Mouse (Mus musculus) stomach, embryonic 14.5 days (tissue): ENCODE measurements around the gene Gm6096. TPM values are rescaled to one million over a fixed set of nuclear protein-coding genes. Genes with fewer than 3 reads are reported as not detected.

Source experiments
- ATAC-seq: fragments of 200-750 bp; cut with Nextera tagmentation; 2 replicates; pipeline ENCODE4 v1.8.0; 2017; ENCODE audit warnings: low read depth, moderate TSS enrichment; ENCODE audit not compliant: insufficient number of reproducible peaks, insufficient read depth, low FRiP score
- H3K27ac ChIP-seq: fragments of 300-500 bp; sonication (generic); 2 replicates; pipeline ENCODE4 v1.5.1; 2014; ENCODE audit warnings: mild to moderate bottlenecking, low read length, moderate library complexity, mixed read lengths
- H3K27me3 ChIP-seq: fragments of 300-500 bp; sonication (generic); 2 replicates; pipeline ENCODE4 v1.6.1; 2014; ENCODE audit warnings: low read length, control low read depth, mixed read lengths; ENCODE audit not compliant: control insufficient read depth, insufficient read depth
- H3K36me3 ChIP-seq: fragments of 300-500 bp; sonication (generic); 2 replicates; pipeline ENCODE4 v1.6.1; 2014; ENCODE audit warnings: mild to moderate bottlenecking, control low read depth, low read length, moderate library complexity, mixed read lengths; ENCODE audit not compliant: control insufficient read depth, insufficient read depth
- H3K4me1 ChIP-seq: fragments of 300-500 bp; sonication (generic); 2 replicates; pipeline ENCODE4 v1.6.1; 2014; ENCODE audit warnings: low read length, control low read depth, mixed read lengths; ENCODE audit not compliant: control insufficient read depth, insufficient read depth
- H3K4me2 ChIP-seq: fragments of 300-500 bp; sonication (generic); replicated peaks from 2 replicates; pipeline ENCODE4 v1.6.1; 2014; ENCODE audit warnings: low read depth, low read length, control low read depth
- H3K4me3 ChIP-seq: fragments of 300-500 bp; sonication (generic); 2 replicates; pipeline ENCODE4 v1.5.1; 2014; ENCODE audit warnings: low read depth, low read length, control low read depth
- H3K9ac ChIP-seq: fragments of 300-500 bp; sonication (generic); replicated peaks from 2 replicates; pipeline ENCODE4 v1.6.1; 2014; ENCODE audit warnings: low read depth, mild to moderate bottlenecking, control low read depth, low read length, moderate library complexity, mixed read lengths
- H3K9me3 ChIP-seq: fragments of 300-500 bp; sonication (generic); 2 replicates; pipeline ENCODE4 v1.6.1; 2016; ENCODE audit warnings: low read depth, low read length, control low read depth; ENCODE audit not compliant: control insufficient read depth
- WGBS: fragments of 180-500 bp; shearing (Covaris S2); extraction: QIAGEN DNeasy Blood & Tissue Kit; methylation state at CpG from one replicate; pipeline ENCODE4 v1.1.7; 2014; 5-methylcytosine and 5-hydroxymethylcytosine counted together
- polyA plus RNA-seq: library from polyadenylated mRNA; unstranded; fragments of >200 nt; fragmentation: Nextera tagmentation; extraction: Ambion mirVana; gene quantifications from 2 replicates; pipeline ENCODE4 v1.2.1, GENCODE M21; 2014

Gene Gm6096
- polyA plus RNA-seq, 1 experiment from 2014 or later = 0.80 TPM

GRCm38 (mm10) chr7:34246870-34247499, 3.9 kb upstream of the Gm6096 start:
- H3K4me3 ChIP-seq = no peak overlapping the region
- H3K4me1 ChIP-seq = no peaks in the 10 kb centered on the region
- no peaks in the 10 kb centered on the region for H3K27me3 ChIP-seq
- H3K9me3 ChIP-seq = no peaks in the 10 kb centered on the region
- peaks cover 54% of the 10 kb centered on the region for H3K36me3 ChIP-seq
- H3K27ac ChIP-seq = no peak overlapping the region
- no peak overlapping the region for H3K4me2 ChIP-seq
- ATAC-seq = no peak
- WGBS = 83% methylated on average over 3 of the region's 3 CpGs
- no peak overlapping the region for H3K9ac ChIP-seq

GRCm38 (mm10) chr7:34252030-34252429, 1.2 kb downstream of the Gm6096 start:
- no peak overlapping the region for H3K4me2 ChIP-seq
- no peaks in the 10 kb centered on the region for H3K9me3 ChIP-seq
- WGBS = 94% methylated on average over 2 of the region's 2 CpGs
- H3K9ac ChIP-seq = no peak overlapping the region
- H3K4me1 ChIP-seq = no peaks in the 10 kb centered on the region
- no peaks in the 10 kb centered on the region for H3K27me3 ChIP-seq
- no peak for ATAC-seq
- H3K4me3 ChIP-seq = no peak overlapping the region
- peaks cover 57% of the 10 kb centered on the region for H3K36me3 ChIP-seq
- H3K27ac ChIP-seq = no peak overlapping the region

GRCm38 (mm10) chr7:34255137-34255536, 4.3 kb downstream of the Gm6096 start:
- H3K36me3 ChIP-seq = peaks cover 52% of the 10 kb centered on the region
- no peak overlapping the region for H3K4me2 ChIP-seq
- WGBS = 53% methylated on average over 3 of the region's 3 CpGs
- H3K4me3 ChIP-seq = no peak overlapping the region
- H3K9me3 ChIP-seq = no peaks in the 10 kb centered on the region
- no peak overlapping the region for H3K9ac ChIP-seq
- no peaks in the 10 kb centered on the region for H3K27me3 ChIP-seq
- ATAC-seq = no peak
- H3K27ac ChIP-seq = no peak overlapping the region; the same call in 1 of the 2 replicates
- H3K4me1 ChIP-seq = no peaks in the 10 kb centered on the region

GRCm38 (mm10) chr7:34255916-34256315, 5.1 kb downstream of the Gm6096 start:
- Histone ChIP-seq H3K36me3 (peaks cover 47% of the 10 kb centered on the region), H3K4me1 (no peaks in the 10 kb centered on the region), H3K9ac (no peak overlapping the region), H3K27me3 (no peaks in the 10 kb centered on the region), H3K27ac (peak overlapping the region; percentile 29; the same call in 1 of the 2 replicates), H3K4me3 (no peak overlapping the region), H3K4me2 (no peak overlapping the region), H3K9me3 (no peaks in the 10 kb centered on the region)
- no peak for ATAC-seq
- 100% methylated on average over 1 of the region's 1 CpGs for WGBS

GRCm38 (mm10) chr7:34257279-34257678, 6.4 kb downstream of the Gm6096 start:
- Histone ChIP-seq H3K27ac (no peak overlapping the region), H3K27me3 (no peaks in the 10 kb centered on the region), H3K9me3 (no peaks in the 10 kb centered on the region), H3K4me2 (no peak overlapping the region), H3K36me3 (peaks cover 51% of the 10 kb centered on the region), H3K4me1 (no peaks in the 10 kb centered on the region), H3K4me3 (no peak overlapping the region), H3K9ac (no peak overlapping the region)
- 82% methylated on average over 9 of the region's 9 CpGs for WGBS
- ATAC-seq = no peak

- no peak overlapping the region for H3K4me2 ChIP-seq
- WGBS = 88% methylated on average over 1 of the region's 1 CpGs
- no peak overlapping the region for H3K4me3 ChIP-seq
- H3K36me3 ChIP-seq = peaks cover 55% of the 10 kb centered on the region
- H3K27me3 ChIP-seq = no peaks in the 10 kb centered on the region
- no peaks in the 10 kb centered on the region for H3K4me1 ChIP-seq
- no peaks in the 10 kb centered on the region for H3K9me3 ChIP-seq
- no peak overlapping the region for H3K27ac ChIP-seq
- no peak for ATAC-seq
- no peak overlapping the region for H3K9ac ChIP-seq
These were observed 7.6 kb downstream of the Gm6096 start for GRCm38 (mm10) chr7:34258407-34258806.

- Histone ChIP-seq H3K27ac (no peak overlapping the region), H3K9ac (no peak overlapping the region), H3K4me3 (no peak overlapping the region), H3K4me2 (no peak overlapping the region), H3K36me3 (peaks cover 20% of the 10 kb centered on the region; the same call in 1 of the 2 replicates), H3K9me3 (no peaks in the 10 kb centered on the region), H3K27me3 (no peaks in the 10 kb centered on the region), H3K4me1 (no peaks in the 10 kb centered on the region)
- WGBS = 88% methylated on average over 5 of the region's 5 CpGs
- ATAC-seq = no peak
These were observed 12.6 kb downstream of the Gm6096 start for GRCm38 (mm10) chr7:34263437-34263836.

GRCm38 (mm10) chr7:34265876-34266346, 15.1 kb downstream of the Gm6096 start:
- H3K4me2 ChIP-seq = no peak overlapping the region
- no peaks in the 10 kb centered on the region for H3K9me3 ChIP-seq
- H3K4me1 ChIP-seq = no peaks in the 10 kb centered on the region
- H3K27me3 ChIP-seq = no peaks in the 10 kb centered on the region
- no peak overlapping the region for H3K9ac ChIP-seq
- WGBS = 66% methylated on average over 5 of the region's 5 CpGs
- no peak overlapping the region for H3K27ac ChIP-seq
- no peak overlapping the region for H3K4me3 ChIP-seq
- H3K36me3 ChIP-seq = peaks cover 18% of the 10 kb centered on the region; the same call in 1 of the 2 replicates
- no peak for ATAC-seq

GRCm38 (mm10) chr7:34266421-34266820, 15.6 kb downstream of the Gm6096 start:
- no peak overlapping the region for H3K27ac ChIP-seq
- H3K36me3 ChIP-seq = peaks cover 18% of the 10 kb centered on the region; the same call in 1 of the 2 replicates
- H3K4me3 ChIP-seq = no peak overlapping the region
- H3K9me3 ChIP-seq = no peaks in the 10 kb centered on the region
- H3K9ac ChIP-seq = no peak overlapping the region
- no peak overlapping the region for H3K4me2 ChIP-seq
- H3K27me3 ChIP-seq = no peaks in the 10 kb centered on the region
- H3K4me1 ChIP-seq = no peaks in the 10 kb centered on the region
- ATAC-seq = no peak
